Mouse (Mus musculus) myocyte (in vitro differentiated cells): ENCODE results near the gene Tmem53. TPM values are rescaled to one million over a fixed set of nuclear protein-coding genes. Genes with fewer than 3 reads are reported as not detected.

ENCODE experiments used
- H3K27me3 ChIP-seq: one replicate; pipeline ENCODE4 v1.6.1; 2011; ENCODE audit not compliant: control insufficient read depth, insufficient read depth, insufficient read length
- H3K36me3 ChIP-seq: one replicate; pipeline ENCODE4 v1.6.1; 2011; ENCODE audit not compliant: control insufficient read depth, insufficient read depth
- H3K4me2 ChIP-seq: one replicate; pipeline ENCODE4 v1.6.1; 2011; ENCODE audit warnings: low read depth, control low read depth
- H3K4me3 ChIP-seq: one replicate; pipeline ENCODE4 v1.5.1; 2011; ENCODE audit warnings: mild to moderate bottlenecking, control low read depth, moderate library complexity
- H3K79me2 ChIP-seq: one replicate; pipeline ENCODE4 v1.6.1; 2011; ENCODE audit not compliant: control insufficient read depth, insufficient read depth
- H3ac ChIP-seq: one replicate; pipeline ENCODE4 v1.6.1; 2011; ENCODE audit not compliant: control insufficient read depth, insufficient read length
- CEBPB ChIP-seq: IDR thresholded peaks from 2 replicates; pipeline ENCODE4 v1.6.1; 2011; ENCODE audit warnings: mild to moderate bottlenecking, moderate library complexity; ENCODE audit not compliant: poor library complexity, insufficient read depth, severe bottlenecking
- E2F4 ChIP-seq: IDR thresholded peaks from one replicate; pipeline ENCODE4 v1.6.1; 2011; ENCODE audit warnings: mild to moderate bottlenecking, control low read depth, moderate library complexity; ENCODE audit not compliant: insufficient read depth
- MAX ChIP-seq: IDR thresholded peaks from one replicate; pipeline ENCODE4 v1.6.1; 2011; ENCODE audit warnings: low read depth, mild to moderate bottlenecking, control low read depth
- MYOD1 ChIP-seq, 3 experiments: IDR thresholded peaks; one replicate each; pipeline ENCODE4 v1.6.1; 2011; ENCODE audit warnings: control low read depth in 2 of 3, low read depth in 2 of 3, mild to moderate bottlenecking in 2 of 3, moderate library complexity in 1 of 3; ENCODE audit not compliant: insufficient read length in 2 of 3, control insufficient read depth in 1 of 3
- MYOG ChIP-seq, 3 experiments: IDR thresholded peaks; one replicate each; pipeline ENCODE4 v1.6.1; 2011; ENCODE audit warnings: control low read depth in 2 of 3, low read depth in 2 of 3, mild to moderate bottlenecking in 2 of 3; ENCODE audit not compliant: insufficient read length in 2 of 3, control insufficient read depth in 1 of 3, insufficient read depth in 1 of 3
- POLR2A ChIP-seq: IDR thresholded peaks from one replicate; pipeline ENCODE4 v1.6.1; 2011; ENCODE audit warnings: low read depth, mild to moderate bottlenecking, control low read depth, moderate library complexity; ENCODE audit not compliant: insufficient read length
- POLR2AphosphoS2 ChIP-seq: IDR thresholded peaks from one replicate; pipeline ENCODE4 v1.6.1; 2011; ENCODE audit warnings: low read depth, control low read depth; ENCODE audit not compliant: insufficient read length
- REST ChIP-seq: IDR thresholded peaks from one replicate; pipeline ENCODE4 v1.6.1; 2011; ENCODE audit warnings: mild to moderate bottlenecking, control low read depth, moderate library complexity; ENCODE audit not compliant: insufficient read depth, insufficient read length
- SRF ChIP-seq: IDR thresholded peaks from one replicate; pipeline ENCODE4 v1.6.1; 2011; ENCODE audit warnings: low read depth; ENCODE audit not compliant: control insufficient read depth, insufficient read length
- TCF12 ChIP-seq: IDR thresholded peaks from one replicate; pipeline ENCODE4 v1.6.1; 2011; ENCODE audit warnings: mild to moderate bottlenecking, control low read depth; ENCODE audit not compliant: poor library complexity, insufficient read depth, severe bottlenecking
- TCF3 ChIP-seq: IDR thresholded peaks from one replicate; pipeline ENCODE4 v1.6.1; 2011; ENCODE audit warnings: low read depth, control low read depth; ENCODE audit not compliant: insufficient read length
- USF1 ChIP-seq: IDR thresholded peaks from one replicate; pipeline ENCODE4 v1.6.1; 2011; ENCODE audit warnings: low read depth, mild to moderate bottlenecking, control low read depth, moderate library complexity
- polyA plus RNA-seq: library from polyadenylated mRNA; unstranded; fragments of >200 nt; fragmentation: generic; extraction: Trizol; gene quantifications from one replicate; pipeline ENCODE4 v1.2.1, GENCODE M21; 2012; ENCODE audit warnings: missing spikeins

The Tmem53 gene
- polyA plus RNA-seq, 1 experiment = 12.7 TPM

- TF ChIP-seq POLR2AphosphoS2 = no peak
- TF ChIP-seq POLR2A = no peak
- no peak for TF ChIP-seq TCF12
- TF ChIP-seq MYOG (IDR thresholded peaks at IDR 0.05; ENCODE audit: control insufficient read depth in 1 of 3, insufficient read depth in 1 of 3, insufficient read length in 2 of 3, low read depth in 2 of 3) = no peak
- no peak for TF ChIP-seq SRF
- no peak overlapping the region for H3K4me3 ChIP-seq
- no peak overlapping the region for H3ac ChIP-seq
- peaks cover 3% of the 10 kb centered on the region for H3K27me3 ChIP-seq
- peak overlapping the region; percentile 59 for H3K4me2 ChIP-seq
- no peaks in the 10 kb centered on the region for H3K79me2 ChIP-seq
- H3K36me3 ChIP-seq = no peaks in the 10 kb centered on the region
Measured at GRCm38 (mm10) chr4:117210147-117211074, 41.3 kb upstream of the Tmem53 start.

- H3K36me3 ChIP-seq = no peaks in the 10 kb centered on the region
- H3K27me3 ChIP-seq = peaks cover 5% of the 10 kb centered on the region
- H3K4me2 ChIP-seq = no peak overlapping the region
- H3K79me2 ChIP-seq = no peaks in the 10 kb centered on the region
- H3ac ChIP-seq = no peak overlapping the region
- no peak for TF ChIP-seq MYOG (IDR thresholded peaks at IDR 0.05; ENCODE audit: control insufficient read depth in 1 of 3, insufficient read depth in 1 of 3, insufficient read length in 2 of 3, low read depth in 2 of 3)
- no peak for TF ChIP-seq SRF
- no peak for TF ChIP-seq MYOD1 (IDR thresholded peaks at IDR 0.05; ENCODE audit: control insufficient read depth in 1 of 3, insufficient read length in 2 of 3, low read depth in 2 of 3)
- TF ChIP-seq TCF12 = no peak
- no peak for TF ChIP-seq MAX
- TF ChIP-seq CEBPB = no peak
- no peak for TF ChIP-seq REST
- TF ChIP-seq POLR2A = no peak
- no peak for TF ChIP-seq E2F4
- TF ChIP-seq POLR2AphosphoS2 = no peak
- TF ChIP-seq TCF3 = no peak
- no peak for TF ChIP-seq USF1
- H3K4me3 ChIP-seq = no peak overlapping the region
Measured at GRCm38 (mm10) chr4:117214250-117214649, 37.5 kb upstream of the Tmem53 start.

- Histone ChIP-seq H3K4me2 (no peak overlapping the region), H3K27me3 (peaks cover 5% of the 10 kb centered on the region), H3ac (no peak overlapping the region), H3K4me3 (no peak overlapping the region), H3K79me2 (no peaks in the 10 kb centered on the region), H3K36me3 (no peaks in the 10 kb centered on the region)
- TF ChIP-seq CEBPB (no peak), SRF (no peak), POLR2AphosphoS2 (no peak), MYOG (IDR thresholded peaks at IDR 0.05; ENCODE audit: control insufficient read depth in 1 of 3, insufficient read depth in 1 of 3, insufficient read length in 2 of 3, low read depth in 2 of 3) (no peak), REST (no peak), MAX (no peak), TCF12 (no peak), USF1 (no peak), E2F4 (no peak), TCF3 (no peak), MYOD1 (IDR thresholded peaks at IDR 0.05; ENCODE audit: control insufficient read depth in 1 of 3, insufficient read length in 2 of 3, low read depth in 2 of 3) (no peak), POLR2A (no peak)
Measured at GRCm38 (mm10) chr4:117217029-117217428, 34.7 kb upstream of the Tmem53 start.

- no peaks in the 10 kb centered on the region for H3K79me2 ChIP-seq
- TF ChIP-seq POLR2AphosphoS2 = no peak
- no peak for TF ChIP-seq E2F4
- no peak for TF ChIP-seq POLR2A
- TF ChIP-seq REST = no peak
- TF ChIP-seq TCF12 = no peak
- TF ChIP-seq MYOD1 (IDR thresholded peaks at IDR 0.05; ENCODE audit: control insufficient read depth in 1 of 3, insufficient read length in 2 of 3, low read depth in 2 of 3) = no peak
- no peak for TF ChIP-seq CEBPB
- TF ChIP-seq USF1 = no peak
- no peak for TF ChIP-seq MYOG (IDR thresholded peaks at IDR 0.05; ENCODE audit: control insufficient read depth in 1 of 3, insufficient read depth in 1 of 3, insufficient read length in 2 of 3, low read depth in 2 of 3)
- TF ChIP-seq SRF = no peak
- TF ChIP-seq TCF3 = no peak
- TF ChIP-seq MAX = no peak
- H3ac ChIP-seq = no peak overlapping the region
- H3K4me3 ChIP-seq = no peak overlapping the region
- peaks cover 5% of the 10 kb centered on the region for H3K27me3 ChIP-seq
- no peak overlapping the region for H3K4me2 ChIP-seq
- H3K36me3 ChIP-seq = no peaks in the 10 kb centered on the region
Measured at GRCm38 (mm10) chr4:117218517-117219219, 33.1 kb upstream of the Tmem53 start.
